Mouse (Mus musculus) forebrain, embryonic 13.5 days (tissue): ENCODE results near the gene 1700017B05Rik. TPM values are rescaled to one million over a fixed set of nuclear protein-coding genes. Genes with fewer than 3 reads are reported as not detected.
"Not testable (repeated sequence)": the region's sequence is repeated elsewhere in the genome, so short reads cannot be mapped to it uniquely, and the experiment has no call there.

Experiments
- ATAC-seq: fragments of 200-750 bp; cut with Nextera tagmentation; 2 replicates; pipeline ENCODE4 v1.8.0; 2017
- H3K27ac ChIP-seq: fragments of 300-500 bp; sonication (generic); 2 replicates; pipeline ENCODE4 v1.5.1; 2015; ENCODE audit warnings: inconsistent platforms, mild to moderate bottlenecking, moderate library complexity
- H3K27me3 ChIP-seq: fragments of 300-500 bp; sonication (generic); 2 replicates; pipeline ENCODE4 v1.6.1; 2015; ENCODE audit warnings: mild to moderate bottlenecking, inconsistent platforms
- H3K36me3 ChIP-seq: fragments of 300-500 bp; sonication (generic); 2 replicates; pipeline ENCODE4 v1.6.1; 2015; ENCODE audit warnings: mild to moderate bottlenecking, inconsistent platforms; ENCODE audit not compliant: poor library complexity, severe bottlenecking
- H3K4me1 ChIP-seq: fragments of 300-500 bp; sonication (generic); 2 replicates; pipeline ENCODE4 v1.6.1; 2015; ENCODE audit warnings: inconsistent platforms
- H3K4me2 ChIP-seq: fragments of 300-500 bp; sonication (generic); 2 replicates; pipeline ENCODE4 v1.6.1; 2015; ENCODE audit warnings: inconsistent platforms, mild to moderate bottlenecking, moderate library complexity
- H3K4me3 ChIP-seq: fragments of 300-500 bp; sonication (generic); 2 replicates; pipeline ENCODE4 v1.5.1; 2015; ENCODE audit warnings: mild to moderate bottlenecking, inconsistent platforms
- H3K9ac ChIP-seq: fragments of 300-500 bp; sonication (generic); 2 replicates; pipeline ENCODE4 v1.6.1; 2015; ENCODE audit warnings: mild to moderate bottlenecking, inconsistent platforms
- H3K9me3 ChIP-seq: fragments of 300-500 bp; sonication (generic); replicated peaks from 2 replicates; pipeline ENCODE4 v1.6.1; 2016; ENCODE audit warnings: inconsistent platforms
- WGBS: fragments of 180-500 bp; shearing (Covaris S2); methylation state at CpG from one replicate; pipeline ENCODE4 v1.1.7; 2015; 5-methylcytosine and 5-hydroxymethylcytosine counted together
- polyA plus RNA-seq: library from polyadenylated mRNA; unstranded; fragments of >200 nt; fragmentation: Nextera tagmentation; extraction: Ambion mirVana; gene quantifications from 2 replicates; pipeline ENCODE4 v1.2.1, GENCODE M21; 2015

Gene 1700017B05Rik
- polyA plus RNA-seq, 1 experiment from 2014 or later, result 5.8 TPM

- ATAC-seq, result no peak
- no peak overlapping the region for H3K9ac ChIP-seq
- H3K36me3 ChIP-seq, result no peaks in the 10 kb centered on the region
- H3K9me3 ChIP-seq, result no peaks in the 10 kb centered on the region
- no peaks in the 10 kb centered on the region for H3K4me1 ChIP-seq
- no peak overlapping the region for H3K27ac ChIP-seq
- H3K27me3 ChIP-seq, result no peaks in the 10 kb centered on the region
- no peak overlapping the region for H3K4me3 ChIP-seq
- no peak overlapping the region for H3K4me2 ChIP-seq
- WGBS, result 83% methylated on average over 5 of the region's 5 CpGs
Measured at GRCm38 (mm10) chr9:57237705-57238104, 24.7 kb downstream of the 1700017B05Rik start.

- H3K4me3 ChIP-seq, result no peak within 1 kb of the TSS
- H3K4me1 ChIP-seq, result no peaks in the 10 kb centered on the region
- no peak within 1 kb of the TSS for H3K4me2 ChIP-seq
- no peaks in the 10 kb centered on the region for H3K27me3 ChIP-seq
- ATAC-seq, result no peak
- no peak within 1 kb of the TSS for H3K27ac ChIP-seq
- H3K9me3 ChIP-seq, result no peaks in the 10 kb centered on the region
- 82% methylated on average over 2 of the region's 2 CpGs for WGBS
- H3K36me3 ChIP-seq, result no peaks in the 10 kb centered on the region
- H3K9ac ChIP-seq, result no peak within 1 kb of the TSS
Measured at GRCm38 (mm10) chr9:57236256-57236655, 26.2 kb downstream of the 1700017B05Rik start, which contains the start of gene Trcg1. Gene Trcg1 (plus strand): TSS chr9:57236556.

GRCm38 (mm10) chr9:57233767-57234166 is 28.6 kb downstream of the 1700017B05Rik start:
- H3K27ac ChIP-seq, result no peak overlapping the region
- H3K9ac ChIP-seq, result no peak overlapping the region
- no peaks in the 10 kb centered on the region for H3K4me1 ChIP-seq
- no peaks in the 10 kb centered on the region for H3K36me3 ChIP-seq
- no peaks in the 10 kb centered on the region for H3K27me3 ChIP-seq
- H3K4me2 ChIP-seq, result no peak overlapping the region
- H3K4me3 ChIP-seq, result no peak overlapping the region
- whole genome bisulfite sequencing, result 89% methylated on average over 3 of the region's 3 CpGs
- H3K9me3 ChIP-seq, result no peaks in the 10 kb centered on the region
- no peak for ATAC-seq

- no peak for ATAC-seq
- Histone ChIP-seq H3K36me3 (no peaks in the 10 kb centered on the region), H3K4me3 (no peak overlapping the region), H3K4me1 (no peaks in the 10 kb centered on the region), H3K27ac (no peak overlapping the region), H3K9ac (no peak overlapping the region), H3K4me2 (no peak overlapping the region), H3K27me3 (no peaks in the 10 kb centered on the region), H3K9me3 (no peaks in the 10 kb centered on the region)
- 84% methylated on average over 6 of the region's 6 CpGs for WGBS
Measured at GRCm38 (mm10) chr9:57233142-57233541, 29.3 kb downstream of the 1700017B05Rik start.

GRCm38 (mm10) chr9:57232341-57232940 is 30.0 kb downstream of the 1700017B05Rik start:
- 90% methylated on average over 5 of the region's 5 CpGs for WGBS
- Histone ChIP-seq H3K4me1 (no peaks in the 10 kb centered on the region), H3K4me2 (no peak overlapping the region), H3K9me3 (no peaks in the 10 kb centered on the region), H3K4me3 (no peak overlapping the region), H3K9ac (no peak overlapping the region), H3K36me3 (no peaks in the 10 kb centered on the region), H3K27ac (no peak overlapping the region), H3K27me3 (no peaks in the 10 kb centered on the region)
- no peak for ATAC-seq

- ATAC-seq, result no peak
- 76% methylated on average over 8 of the region's 8 CpGs for WGBS
Measured at GRCm38 (mm10) chr9:57231536-57232255, 30.7 kb downstream of the 1700017B05Rik start.

GRCm38 (mm10) chr9:57230146-57230783 is 32.1 kb downstream of the 1700017B05Rik start:
- no peaks in the 10 kb centered on the region for H3K9me3 ChIP-seq
- no peak overlapping the region for H3K27ac ChIP-seq
- ATAC-seq, result no peak
- no peaks in the 10 kb centered on the region for H3K4me1 ChIP-seq
- H3K4me2 ChIP-seq, result no peak overlapping the region
- H3K4me3 ChIP-seq, result no peak overlapping the region
- no peak overlapping the region for H3K9ac ChIP-seq
- H3K36me3 ChIP-seq, result no peaks in the 10 kb centered on the region
- H3K27me3 ChIP-seq, result no peaks in the 10 kb centered on the region
- WGBS, result 70% methylated on average over 9 of the region's 9 CpGs

More at GRCm38 (mm10) chr9:57231536-57232255, 30.7 kb downstream of the 1700017B05Rik start:
- Histone ChIP-seq H3K36me3 (no peaks in the 10 kb centered on the region), H3K4me2 (no peak overlapping the region), H3K4me3 (no peak overlapping the region), H3K27me3 (no peaks in the 10 kb centered on the region), H3K9me3 (no peaks in the 10 kb centered on the region), H3K9ac (no peak overlapping the region), H3K27ac (no peak overlapping the region), H3K4me1 (no peaks in the 10 kb centered on the region)

GRCm38 (mm10) chr9:57229726-57230125 is 32.7 kb downstream of the 1700017B05Rik start:
- no peaks in the 10 kb centered on the region for H3K9me3 ChIP-seq
- H3K27me3 ChIP-seq, result no peaks in the 10 kb centered on the region
- no peak overlapping the region for H3K4me2 ChIP-seq
- no peak overlapping the region for H3K4me3 ChIP-seq
- no peak for ATAC-seq
- H3K27ac ChIP-seq, result no peak overlapping the region
- H3K36me3 ChIP-seq, result no peaks in the 10 kb centered on the region
- no peaks in the 10 kb centered on the region for H3K4me1 ChIP-seq
- H3K9ac ChIP-seq, result no peak overlapping the region
- WGBS, result 90% methylated on average over 4 of the region's 4 CpGs

GRCm38 (mm10) chr9:57228186-57228585 is 34.2 kb downstream of the 1700017B05Rik start:
- ATAC-seq, result no peak
- H3K4me1 ChIP-seq, result no peaks in the 10 kb centered on the region
- H3K9me3 ChIP-seq, result no peaks in the 10 kb centered on the region
- H3K4me2 ChIP-seq, result no peak overlapping the region
- H3K9ac ChIP-seq, result no peak overlapping the region
- H3K27me3 ChIP-seq, result no peaks in the 10 kb centered on the region
- H3K4me3 ChIP-seq, result no peak overlapping the region
- no peaks in the 10 kb centered on the region for H3K36me3 ChIP-seq
- H3K27ac ChIP-seq, result no peak overlapping the region
- WGBS, result 84% methylated on average over 4 of the region's 4 CpGs

GRCm38 (mm10) chr9:57227203-57227602 is 35.2 kb downstream of the 1700017B05Rik start:
- no peak for ATAC-seq
- Histone ChIP-seq H3K4me3 (no peak overlapping the region), H3K4me2 (no peak overlapping the region), H3K9me3 (no peaks in the 10 kb centered on the region), H3K4me1 (no peaks in the 10 kb centered on the region), H3K27me3 (no peaks in the 10 kb centered on the region), H3K9ac (no peak overlapping the region), H3K36me3 (no peaks in the 10 kb centered on the region), H3K27ac (no peak overlapping the region)
- WGBS, result 64% methylated on average over 5 of the region's 5 CpGs

- not testable (repeated sequence) for H3K9ac ChIP-seq, H3K4me1 ChIP-seq, H3K27ac ChIP-seq, H3K4me3 ChIP-seq, H3K9me3 ChIP-seq, H3K27me3 ChIP-seq, H3K4me2 ChIP-seq, ATAC-seq, H3K36me3 ChIP-seq
- WGBS, result 87% methylated on average over 6 of the region's 6 CpGs
Measured at GRCm38 (mm10) chr9:57226628-57227122, 35.7 kb downstream of the 1700017B05Rik start.
